Mouse (Mus musculus) midbrain, postnatal 0 days (tissue): ENCODE results near the gene Rpl11. TPM values are rescaled to one million over a fixed set of nuclear protein-coding genes. Genes with fewer than 3 reads are reported as not detected.
"Not testable (repeated sequence)": the region's sequence is repeated elsewhere in the genome, so short reads cannot be mapped to it uniquely, and the experiment has no call there.

Experiments used
- ATAC-seq: fragments of 200-750 bp; cut with Nextera tagmentation; 2 replicates; pipeline ENCODE4 v1.8.0; 2017; ENCODE audit warnings: moderate number of reproducible peaks, mild to moderate bottlenecking, moderate TSS enrichment, moderate library complexity; ENCODE audit not compliant: low FRiP score
- DNase-seq: peaks from one replicate; pipeline ENCODE4 v3.0.0-alpha.2; 2015; ENCODE audit warnings: low spot score
- H3K27ac ChIP-seq: fragments of 300-500 bp; sonication (generic); 2 replicates; pipeline ENCODE4 v1.5.1; 2014; ENCODE audit warnings: low read depth, mild to moderate bottlenecking, low read length, mixed read lengths
- H3K27me3 ChIP-seq: fragments of 300-500 bp; sonication (generic); 2 replicates; pipeline ENCODE4 v1.6.1; 2014; ENCODE audit warnings: low read length, control low read depth, mixed read lengths; ENCODE audit not compliant: insufficient read depth
- H3K36me3 ChIP-seq: fragments of 300-500 bp; sonication (generic); 2 replicates; pipeline ENCODE4 v1.6.1; 2014; ENCODE audit warnings: low read length, control low read depth, mixed read lengths; ENCODE audit not compliant: insufficient read depth
- H3K4me1 ChIP-seq: fragments of 300-500 bp; sonication (generic); 2 replicates; pipeline ENCODE4 v1.6.1; 2014; ENCODE audit warnings: mild to moderate bottlenecking, control low read depth, antibody characterized with exemption, low read length, mixed read lengths; ENCODE audit not compliant: insufficient read depth
- H3K4me2 ChIP-seq: fragments of 300-500 bp; sonication (generic); 2 replicates; pipeline ENCODE4 v1.6.1; 2014; ENCODE audit warnings: low read depth, mild to moderate bottlenecking, low read length, mixed read lengths; ENCODE audit not compliant: poor library complexity, severe bottlenecking
- H3K4me3 ChIP-seq: fragments of 300-500 bp; sonication (generic); 2 replicates; pipeline ENCODE4 v1.5.1; 2014; ENCODE audit warnings: low read depth, mild to moderate bottlenecking, low read length, moderate library complexity
- H3K9ac ChIP-seq: fragments of 300-500 bp; sonication (generic); replicated peaks from 2 replicates; pipeline ENCODE4 v1.6.1; 2014; ENCODE audit warnings: mild to moderate bottlenecking, low read length, moderate library complexity, mixed read lengths; ENCODE audit not compliant: poor library complexity, severe bottlenecking
- H3K9me3 ChIP-seq: fragments of 300-500 bp; sonication (generic); 2 replicates; pipeline ENCODE4 v1.6.1; 2016; ENCODE audit warnings: low read length, control low read depth
- CTCF ChIP-seq: IDR thresholded peaks from 2 replicates; pipeline ENCODE4 v1.5.1; 2016; ENCODE audit warnings: antibody characterized with exemption, mild to moderate bottlenecking
- WGBS: fragments of 180-500 bp; shearing (Covaris S2); extraction: QIAGEN DNeasy Blood & Tissue Kit; methylation state at CpG from one replicate; pipeline ENCODE4 v1.1.7; 2014; 5-methylcytosine and 5-hydroxymethylcytosine counted together
- polyA plus RNA-seq: library from polyadenylated mRNA; unstranded; fragments of >200 nt; fragmentation: Nextera tagmentation; extraction: Ambion mirVana; gene quantifications from 2 replicates; pipeline ENCODE4 v1.2.1, GENCODE M21; 2015
- total RNA-seq: library from RNA; depleted of rRNA; stranded (reverse); fragments of >200 nt; gene quantifications from 2 replicates; pipeline ENCODE4 v1.2.3, GENCODE M21; 2014; rRNA removed

Gene Rpl11
- 601 and 1,077 TPM in 2 replicates for total RNA-seq
- 273 and 275 TPM in 2 replicates for polyA plus RNA-seq

- peak within 1 kb of the TSS; percentile 94 for H3K9ac ChIP-seq
- peak; percentile 97 for ATAC-seq
- peaks cover 5% of the 10 kb centered on the region for H3K4me1 ChIP-seq
- H3K27me3 ChIP-seq = no peaks in the 10 kb centered on the region
- H3K9me3 ChIP-seq = no peaks in the 10 kb centered on the region
- H3K36me3 ChIP-seq = peaks cover 30% of the 10 kb centered on the region
- H3K4me3 ChIP-seq = peak within 1 kb of the TSS; percentile 97
- peak within 1 kb of the TSS; percentile 92 for H3K27ac ChIP-seq
- WGBS = 0% methylated on average over 21 of the region's 21 CpGs
- H3K4me2 ChIP-seq = peak within 1 kb of the TSS; percentile 66
- peak; percentile 91 for TF ChIP-seq CTCF
- peak; percentile 97 for DNase-seq
Measured at GRCm38 (mm10) chr4:136053247-136053596, at the start of gene Rpl11. Rpl11 (minus strand) TSS chr4:136053428.

DNA sequence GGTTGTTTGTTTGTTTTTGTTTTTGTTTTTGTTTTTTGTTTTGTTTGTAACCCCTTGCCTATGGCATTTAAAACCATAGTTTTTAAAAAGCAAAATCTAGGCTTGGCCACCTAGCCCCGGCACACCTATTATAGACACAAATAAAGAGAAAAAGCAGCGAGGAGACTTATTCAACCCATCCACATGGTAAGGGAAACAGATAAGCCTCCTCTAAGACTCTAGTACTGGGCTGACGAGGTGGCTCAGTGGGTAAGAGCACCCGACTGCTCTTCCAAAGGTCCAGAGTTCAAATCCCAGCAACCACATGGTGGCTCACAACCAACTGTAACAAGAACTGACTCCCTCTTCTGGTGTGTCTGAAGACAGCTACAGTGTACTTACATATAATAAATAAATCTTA, 48.5 kb upstream of the Rpl11 start:
- H3K9me3 ChIP-seq, H3K27me3 ChIP-seq, H3K4me3 ChIP-seq, H3K9ac ChIP-seq, H3K27ac ChIP-seq, H3K4me1 ChIP-seq, DNase-seq, H3K36me3 ChIP-seq, H3K4me2 ChIP-seq, ATAC-seq: not testable (repeated sequence)
- WGBS = 85% methylated on average over 4 of the region's 4 CpGs

- no peak for DNase-seq
- Histone ChIP-seq H3K4me1 (no peaks in the 10 kb centered on the region), H3K4me2 (no peak overlapping the region), H3K9me3 (no peaks in the 10 kb centered on the region), H3K27me3 (peaks cover 4% of the 10 kb centered on the region; the same call in 1 of the 2 replicates), H3K36me3 (no peaks in the 10 kb centered on the region), H3K4me3 (no peak overlapping the region), H3K27ac (no peak overlapping the region), H3K9ac (no peak overlapping the region)
- ATAC-seq = no peak
- no peak for TF ChIP-seq CTCF
- 76% methylated on average over 12 of the region's 12 CpGs for WGBS
Measured at GRCm38 (mm10) chr4:136100396-136101070, 47.3 kb upstream of the Rpl11 start.

GRCm38 (mm10) chr4:136098446-136098845, 45.2 kb upstream of the Rpl11 start:
- H3K4me2 ChIP-seq = no peak overlapping the region
- H3K27ac ChIP-seq = no peak overlapping the region
- no peaks in the 10 kb centered on the region for H3K9me3 ChIP-seq
- ATAC-seq (no peak), DNase-seq (no peak)
- no peak for TF ChIP-seq CTCF
- H3K9ac ChIP-seq = no peak overlapping the region
- H3K27me3 ChIP-seq = no peaks in the 10 kb centered on the region; the same call in 1 of the 2 replicates
- WGBS = 93% methylated on average over 3 of the region's 3 CpGs
- no peaks in the 10 kb centered on the region for H3K4me1 ChIP-seq
- H3K36me3 ChIP-seq = no peaks in the 10 kb centered on the region
- no peak overlapping the region for H3K4me3 ChIP-seq

DNA sequence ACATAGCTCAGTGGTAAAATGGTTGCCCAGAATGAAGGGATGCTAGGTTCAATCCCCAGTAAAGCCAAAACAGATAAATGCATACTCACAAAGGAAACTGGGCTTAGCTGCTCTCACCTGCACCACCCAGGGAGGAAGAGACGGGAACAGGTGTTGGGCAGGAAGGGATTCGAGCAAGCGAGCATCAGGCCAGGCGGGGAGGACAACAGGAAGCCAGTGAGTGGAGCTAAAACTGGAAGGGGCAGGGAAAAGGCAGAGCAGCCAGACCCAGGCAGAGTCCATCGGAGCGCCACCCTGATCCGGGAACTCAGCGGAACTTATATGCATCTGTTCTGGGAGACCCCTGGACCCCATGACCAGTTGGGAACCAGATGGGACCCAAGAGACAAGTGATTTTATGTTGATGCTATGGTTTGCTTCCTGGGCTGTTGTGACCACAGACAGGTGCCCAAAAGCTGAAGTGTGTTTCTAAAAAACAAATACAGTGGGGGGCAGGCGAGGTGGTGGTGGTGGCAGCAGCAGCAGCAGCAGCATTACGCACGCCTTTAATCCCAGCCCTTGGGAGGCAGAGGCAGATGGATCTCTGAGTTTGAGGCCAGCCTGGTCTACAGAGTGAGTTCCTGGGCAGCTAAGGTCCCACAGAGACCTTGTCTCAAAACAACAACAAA, 43.4 kb upstream of the Rpl11 start:
- Histone ChIP-seq H3K4me1 (no peaks in the 10 kb centered on the region), H3K4me2 (no peak overlapping the region), H3K9me3 (no peaks in the 10 kb centered on the region), H3K36me3 (no peaks in the 10 kb centered on the region), H3K27ac (no peak overlapping the region), H3K4me3 (no peak overlapping the region), H3K27me3 (no peaks in the 10 kb centered on the region; the same call in 1 of the 2 replicates), H3K9ac (no peak overlapping the region)
- no peak for TF ChIP-seq CTCF
- DNase-seq (no peak), ATAC-seq (no peak)
- 77% methylated on average over 11 of the region's 11 CpGs for WGBS

DNA sequence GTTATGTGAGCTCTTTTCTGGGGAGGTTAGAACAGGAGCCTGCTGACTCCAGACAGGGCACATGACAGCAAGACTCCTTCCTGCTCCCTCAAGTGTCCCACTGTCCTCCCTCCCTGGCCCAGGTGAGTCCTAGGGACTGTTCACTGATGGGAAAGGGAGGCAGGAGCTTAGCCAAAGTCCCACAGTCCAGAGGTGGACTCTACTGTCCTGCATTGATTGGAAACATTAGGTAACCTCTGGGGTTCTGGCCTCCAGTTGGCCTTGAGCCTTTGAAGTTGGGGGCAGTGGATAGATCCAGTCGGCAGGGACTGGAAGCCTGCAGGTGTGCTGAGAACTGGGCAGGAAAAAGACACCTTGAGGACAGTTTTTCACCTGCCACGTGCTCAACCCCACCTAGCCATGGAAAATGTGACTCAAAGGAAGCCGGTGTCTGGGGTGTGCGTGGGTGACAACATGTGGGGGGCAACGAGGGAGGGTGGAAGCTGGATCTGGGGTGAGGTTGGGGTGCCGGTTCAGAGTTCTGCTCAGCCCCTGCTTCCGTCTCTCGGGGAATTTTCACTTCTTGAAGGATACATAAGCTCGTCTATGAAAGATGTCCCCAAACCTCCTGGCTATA, 42.4 kb upstream of the Rpl11 start:
- no peak for TF ChIP-seq CTCF
- Histone ChIP-seq H3K4me3 (no peak overlapping the region), H3K9me3 (no peaks in the 10 kb centered on the region), H3K27me3 (no peaks in the 10 kb centered on the region), H3K27ac (peak overlapping the region; percentile 12; the same call in 1 of the 2 replicates), H3K4me1 (no peaks in the 10 kb centered on the region), H3K9ac (no peak overlapping the region), H3K4me2 (no peak overlapping the region), H3K36me3 (no peaks in the 10 kb centered on the region)
- 87% methylated on average over 9 of the region's 9 CpGs for WGBS
- DNase-seq = no peak
- no peak for ATAC-seq
